Mouse (Mus musculus): ENCODE measurements around the gene Pdgfb.

- TF ChIP-seq USF1 (IDR thresholded peaks at IDR 0.05; ENCODE audit: low read depth, low read length) (no peak), CTCF (conservative IDR thresholded peaks at IDR 0.05 in 1 of 2, IDR thresholded peaks at IDR 0.05 in 1 of 2; ENCODE audit: low read depth in 2 of 2, low read length in 2 of 2) (no peak), CHD2 (IDR thresholded peaks at IDR 0.05; ENCODE audit: low read length) (no peak), RCOR1 (conservative IDR thresholded peaks at IDR 0.05; ENCODE audit: low read depth, low read length) (no peak), ETS1 (conservative IDR thresholded peaks at IDR 0.05; ENCODE audit: low read depth, low read length) (no peak), MAFK (IDR thresholded peaks at IDR 0.05; ENCODE audit: insufficient replicate concordance, low read length) (no peak), MAX (IDR thresholded peaks at IDR 0.05; ENCODE audit: low read length) (no peak), EP300 (IDR thresholded peaks at IDR 0.05; ENCODE audit: low read length) (no peak), ZMIZ1 (IDR thresholded peaks at IDR 0.05; ENCODE audit: low read depth, low read length) (no peak), TCF12 (IDR thresholded peaks at IDR 0.05; ENCODE audit: low read depth, low read length) (no peak), SIN3A (IDR thresholded peaks at IDR 0.05; ENCODE audit: low read length) (no peak), POLR2A (IDR thresholded peaks at IDR 0.05; ENCODE audit: low read depth, low read length) (no peak), HCFC1 (IDR thresholded peaks at IDR 0.05; ENCODE audit: low read depth, low read length) (no peak), BHLHE40 (IDR thresholded peaks at IDR 0.05; ENCODE audit: low read depth, low read length) (no peak)
These were observed 42.6 kb downstream of the Pdgfb start for GRCm38 (mm10) chr15:79972186-79972585.
